Mouse (Mus musculus): ENCODE results near the gene Ttc7b.

DNA sequence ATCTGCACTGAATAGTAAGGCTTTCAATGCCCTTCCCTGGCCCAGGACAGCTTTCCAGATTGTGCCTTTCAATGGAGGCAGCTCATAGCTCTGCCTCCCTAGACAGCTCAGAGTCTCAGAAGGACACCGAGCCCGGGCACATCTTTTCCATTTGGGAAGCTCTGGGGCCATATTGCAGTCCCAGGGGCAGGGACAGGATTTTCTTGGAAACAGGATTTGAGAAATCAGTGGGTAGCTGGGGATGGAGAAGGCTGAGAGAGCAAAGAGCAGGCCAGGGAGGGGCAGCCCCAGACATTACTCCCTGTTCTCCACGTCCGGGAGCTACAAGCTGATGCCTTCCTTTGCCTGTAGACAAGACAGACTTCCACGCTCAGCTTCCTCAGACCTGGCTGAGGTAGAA is 9.0 kb upstream of the Ttc7b start:
- TF ChIP-seq TAL1 (IDR thresholded peaks at IDR 0.05; ENCODE audit: low read length) (no peak), GATA1 (IDR thresholded peaks at IDR 0.05; ENCODE audit: low read length) (no peak)

All from erythroblast, embryonic 14.5 days (primary cell).